Mouse (Mus musculus) gonadal fat pad, adult 2 months (tissue): Measurements from ENCODE around the gene Ankrd31. TPM values are rescaled to one million over a fixed set of nuclear protein-coding genes. Genes with fewer than 3 reads are reported as not detected.
"Not testable (repeated sequence)": the region's sequence is repeated elsewhere in the genome, so short reads cannot be mapped to it uniquely, and the experiment has no call there.

Experiments
- DNase-seq: peaks from one replicate; pipeline ENCODE4 v3.0.0-alpha.2; 2012; ENCODE audit warnings: low read depth
- polyA plus RNA-seq: library from polyadenylated mRNA; depleted of rRNA; stranded (reverse); fragments of >200 nt; gene quantifications from 2 replicates; pipeline ENCODE4 v1.2.3, GENCODE M21; 2012

The Ankrd31 gene
- polyA plus RNA-seq, 1 experiment = not detected

DNA sequence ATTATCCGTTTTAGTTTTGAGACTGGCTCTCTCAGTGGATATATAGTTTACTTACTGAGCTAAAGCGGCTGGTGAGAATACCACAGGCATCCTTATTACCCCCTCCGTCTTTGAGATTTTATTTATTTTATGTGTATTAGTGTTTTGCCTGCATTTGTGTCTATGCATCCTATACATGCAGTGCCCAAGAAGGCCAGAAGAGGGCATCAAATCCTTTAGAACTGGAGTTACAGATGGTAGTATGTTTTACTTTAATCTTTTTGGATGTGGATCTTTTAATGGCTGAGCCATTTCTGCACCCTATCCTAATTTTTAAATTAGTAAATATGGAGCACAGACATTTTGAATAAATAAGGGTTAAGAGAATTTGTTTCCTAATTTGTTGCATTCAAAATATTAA, 107.1 kb downstream of the Ankrd31 start:
- DNase-seq = no peak

GRCm38 (mm10) chr13:96859161-96859560, 111.1 kb downstream of the Ankrd31 start:
- no peak for DNase-seq

DNA sequence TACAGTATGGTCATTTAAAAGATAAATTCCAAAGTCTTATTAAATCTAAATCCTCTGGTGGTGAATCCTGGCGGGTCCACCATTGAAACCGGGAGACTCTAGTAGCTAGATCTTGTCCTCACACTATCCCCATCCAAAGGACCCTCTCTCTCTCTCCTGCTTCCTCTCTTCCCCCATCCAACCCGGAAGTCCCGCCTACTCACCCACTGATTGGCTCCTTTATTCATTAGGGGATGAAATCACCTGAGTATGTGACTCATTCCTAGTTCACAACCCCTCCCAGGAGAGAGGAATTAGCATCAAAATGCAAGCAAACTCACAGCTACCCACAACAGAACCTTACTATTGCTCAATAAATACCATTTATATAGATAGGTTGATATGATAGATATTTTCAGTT, 122.7 kb downstream of the Ankrd31 start:
- no peak for DNase-seq

DNA sequence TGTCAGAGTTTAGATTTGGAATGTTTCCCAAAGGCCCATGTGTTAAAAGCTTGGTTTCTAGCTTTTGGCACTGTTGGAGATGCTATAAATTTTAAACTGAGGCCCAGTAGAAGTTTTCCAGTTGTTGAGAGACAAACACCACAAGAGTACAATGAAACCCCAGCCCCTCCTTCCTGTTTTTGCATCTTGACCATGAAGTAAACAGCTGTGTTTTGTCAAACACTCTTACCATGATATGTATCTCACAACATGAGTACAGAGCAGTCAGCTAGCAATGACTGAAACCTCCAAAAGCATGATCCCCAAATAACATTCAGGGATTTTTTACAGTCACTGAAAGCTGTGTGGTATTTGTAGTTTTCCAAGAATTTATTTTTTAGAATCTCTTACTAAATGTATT, 126.0 kb downstream of the Ankrd31 start:
- no peak for DNase-seq

DNA sequence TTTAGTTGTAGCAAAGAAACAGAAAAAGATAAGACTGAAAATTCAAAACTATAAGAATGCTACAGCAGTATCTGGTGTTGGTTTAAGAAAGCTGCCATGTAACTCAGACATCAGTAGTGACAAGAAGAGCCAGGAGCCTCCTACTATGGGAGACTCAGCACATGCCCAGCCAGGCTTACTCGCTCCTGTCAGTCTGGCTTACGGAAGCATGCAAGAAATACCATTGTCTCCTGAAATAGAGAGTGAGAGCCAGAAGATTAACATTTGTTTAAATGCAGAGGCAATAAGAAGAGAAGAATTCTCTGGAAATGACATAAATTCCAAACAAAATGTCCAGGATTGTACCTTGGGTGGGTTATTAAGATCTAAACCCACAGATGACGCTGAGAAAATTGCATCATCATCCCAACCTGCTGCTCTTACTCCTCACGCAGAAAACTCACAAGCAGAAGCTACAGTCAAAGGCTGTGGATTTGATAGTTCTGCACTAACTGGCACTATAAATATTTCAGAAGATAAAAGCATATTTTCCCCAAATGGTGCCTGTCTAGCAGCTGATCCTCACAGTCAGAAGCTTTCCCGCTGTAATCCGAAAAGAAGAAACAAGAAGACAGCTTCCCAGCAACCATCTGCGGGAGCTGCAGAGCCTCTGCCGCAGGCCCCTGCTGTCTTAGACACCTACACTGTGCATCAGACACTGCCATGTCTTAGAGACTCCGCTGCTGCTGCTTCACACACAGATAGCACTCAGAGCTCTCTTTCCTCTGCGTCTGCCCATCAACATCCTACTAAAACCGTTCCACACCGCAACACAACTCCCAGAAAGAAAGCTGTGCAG, 130.4 kb downstream of the Ankrd31 start:
- DNase-seq = no peak

GRCm38 (mm10) chr13:96884534-96884933, 136.5 kb downstream of the Ankrd31 start:
- no peak for DNase-seq

DNA sequence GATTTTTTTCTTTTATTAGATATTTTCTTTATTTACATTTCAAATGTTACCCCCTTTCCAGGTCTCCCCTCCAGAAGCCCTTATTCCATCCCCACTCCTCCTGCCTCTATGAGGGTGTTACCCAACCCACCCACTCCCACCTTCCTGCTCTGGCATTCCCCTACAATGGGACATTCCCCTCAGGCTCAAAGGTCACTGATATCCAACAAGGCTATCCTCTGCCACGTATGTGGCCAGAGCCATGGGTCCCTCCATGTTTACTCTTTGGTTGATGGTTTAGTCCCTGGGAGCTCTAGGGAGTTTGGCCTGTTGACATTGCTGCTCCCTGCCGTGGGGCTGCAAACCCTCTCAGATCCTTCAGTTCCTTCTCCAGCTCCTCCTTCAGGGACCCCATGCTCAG, 141.9 kb downstream of the Ankrd31 start:
- DNase-seq = no peak

DNA sequence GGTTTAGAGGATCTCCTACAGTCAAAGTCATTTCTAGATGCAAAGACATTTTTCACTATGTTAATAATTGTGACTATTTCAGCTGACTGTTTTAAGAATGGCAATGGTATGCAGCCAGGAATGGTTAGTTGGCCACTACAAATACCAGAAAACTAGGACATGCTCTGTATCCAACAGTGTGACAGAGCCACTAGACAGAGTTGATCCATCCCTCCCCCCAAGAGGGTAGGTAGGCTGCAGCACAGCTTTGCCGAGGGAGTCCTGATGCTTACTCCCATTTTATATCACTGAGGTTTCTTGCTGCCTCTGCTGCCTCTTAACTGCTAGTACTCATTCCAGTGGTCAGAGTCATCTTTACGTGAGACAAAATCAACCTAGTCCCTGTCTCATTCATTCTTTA, 147.1 kb downstream of the Ankrd31 start:
- DNase-seq = no peak

DNA sequence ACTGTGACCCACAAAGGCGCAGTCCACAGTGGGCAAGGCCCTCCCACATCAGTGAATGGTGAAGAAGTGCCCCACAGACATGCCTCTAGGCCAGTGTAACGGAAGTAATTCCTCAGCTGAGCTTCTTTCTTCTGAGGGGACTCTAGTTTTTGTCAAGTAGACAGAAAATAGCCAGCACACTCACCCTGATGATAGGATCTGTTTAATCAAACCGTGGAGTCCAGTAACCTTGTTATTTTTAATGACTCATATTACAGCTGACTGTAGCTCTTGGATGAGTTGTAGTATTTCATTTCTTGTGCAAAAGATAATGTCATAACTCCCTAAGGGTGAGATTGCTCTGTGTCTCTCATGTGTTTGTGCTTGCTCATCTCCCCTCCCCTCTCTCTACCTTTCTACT, 158.6 kb downstream of the Ankrd31 start:
- peak; percentile 80 for DNase-seq

DNA sequence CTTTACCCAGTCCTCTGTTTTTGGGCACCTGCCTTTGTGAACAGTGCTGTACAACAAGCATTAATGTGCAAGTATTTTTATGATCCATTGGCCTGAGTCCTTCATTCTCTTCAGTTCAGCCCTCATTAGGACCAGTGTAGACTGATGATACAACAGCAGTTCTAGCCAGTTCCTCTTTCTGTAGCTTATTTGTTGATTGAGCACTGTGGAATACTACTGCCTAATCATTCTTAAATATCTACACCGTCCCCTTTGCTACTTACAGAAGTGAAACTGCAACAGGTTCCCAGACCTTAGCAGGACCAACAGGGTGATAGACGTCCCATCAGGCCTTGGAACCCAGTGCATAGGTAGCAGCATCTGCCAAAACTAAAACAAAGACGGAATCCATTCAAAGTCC, 163.1 kb downstream of the Ankrd31 start:
- no peak for DNase-seq

GRCm38 (mm10) chr13:96923134-96923533, 175.1 kb downstream of the Ankrd31 start:
- DNase-seq = not testable (repeated sequence)

GRCm38 (mm10) chr13:96923999-96924961, 176.2 kb downstream of the Ankrd31 start, which contains the start of gene Gcnt4:
Gene Gcnt4, plus strand, starts transcription at chr13:96924689.
- DNase-seq = no peak

DNA sequence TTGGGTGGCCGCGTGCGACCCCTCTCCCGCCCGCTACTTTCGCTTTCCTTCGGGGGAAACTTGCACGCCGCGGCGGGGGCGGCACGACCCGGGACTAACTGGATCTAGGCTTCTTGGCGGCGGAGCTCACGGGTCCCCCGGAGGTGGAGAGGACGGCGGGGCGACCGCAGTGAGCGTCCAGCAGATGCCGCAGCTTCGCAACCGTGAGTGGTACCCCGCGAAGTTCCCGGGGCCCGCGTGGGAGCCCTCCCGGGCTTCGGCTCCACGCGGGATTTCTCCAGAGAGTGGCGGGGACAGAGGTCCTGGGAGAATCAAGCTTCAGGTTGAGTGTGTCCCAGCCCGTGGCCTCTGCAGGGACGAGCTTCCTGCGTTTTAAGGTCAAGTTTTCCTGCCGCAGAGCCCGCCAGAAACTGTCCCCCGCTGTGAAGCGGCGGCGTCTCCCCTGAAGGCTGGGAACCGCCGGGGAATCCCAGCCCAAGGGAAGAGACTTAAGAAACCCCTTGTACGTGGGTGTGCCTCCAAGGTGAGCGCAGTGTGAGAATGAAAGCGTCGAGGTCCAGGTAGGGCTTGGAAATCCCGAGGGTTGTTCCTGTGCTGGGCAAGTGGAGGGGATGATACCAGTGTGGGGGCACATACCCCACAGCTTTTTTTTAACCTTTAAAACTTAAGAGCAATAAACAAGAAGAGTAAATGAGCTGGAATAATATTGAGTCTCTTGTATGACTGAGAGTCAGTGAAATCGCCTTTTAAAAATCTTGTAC, 177.1 kb downstream of the Ankrd31 start:
- no peak for DNase-seq

DNA sequence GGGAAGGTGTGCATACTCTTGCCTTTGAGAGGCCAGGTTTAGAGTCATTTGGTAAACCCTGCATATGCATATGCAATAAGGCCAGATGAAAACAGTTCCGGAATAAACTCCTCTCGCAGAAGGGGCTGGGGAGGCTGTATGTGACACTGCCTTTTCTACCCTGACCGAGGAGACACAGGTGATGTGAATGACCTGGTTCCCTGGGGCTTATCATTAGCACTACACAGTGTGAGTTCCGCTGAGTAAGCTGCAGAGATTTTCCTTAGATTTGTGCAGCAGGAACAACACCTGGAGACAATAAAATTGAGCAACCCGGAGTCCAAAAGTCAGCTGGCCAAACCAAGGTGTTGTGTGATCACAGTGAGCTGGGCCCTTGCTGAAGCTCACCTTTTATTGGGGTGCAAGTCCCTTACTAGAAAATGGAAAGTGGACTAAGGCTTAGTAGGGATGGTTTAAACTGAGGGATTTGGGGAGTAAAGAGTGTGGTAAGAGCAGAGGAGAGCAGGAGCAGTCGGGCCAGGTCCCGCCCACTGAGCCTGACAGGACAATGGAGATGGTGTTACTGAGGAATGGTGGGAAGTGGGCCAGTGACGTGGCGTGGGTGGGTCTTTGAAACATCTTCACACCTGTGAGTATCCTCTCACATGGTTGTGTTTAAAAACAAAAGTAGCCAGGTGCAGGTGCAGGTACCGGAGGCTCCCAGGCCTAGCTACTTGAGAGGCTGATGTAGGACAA, 178.1 kb downstream of the Ankrd31 start:
- DNase-seq = no peak

GRCm38 (mm10) chr13:96927781-96928180, 179.7 kb downstream of the Ankrd31 start:
- no peak for DNase-seq

DNA sequence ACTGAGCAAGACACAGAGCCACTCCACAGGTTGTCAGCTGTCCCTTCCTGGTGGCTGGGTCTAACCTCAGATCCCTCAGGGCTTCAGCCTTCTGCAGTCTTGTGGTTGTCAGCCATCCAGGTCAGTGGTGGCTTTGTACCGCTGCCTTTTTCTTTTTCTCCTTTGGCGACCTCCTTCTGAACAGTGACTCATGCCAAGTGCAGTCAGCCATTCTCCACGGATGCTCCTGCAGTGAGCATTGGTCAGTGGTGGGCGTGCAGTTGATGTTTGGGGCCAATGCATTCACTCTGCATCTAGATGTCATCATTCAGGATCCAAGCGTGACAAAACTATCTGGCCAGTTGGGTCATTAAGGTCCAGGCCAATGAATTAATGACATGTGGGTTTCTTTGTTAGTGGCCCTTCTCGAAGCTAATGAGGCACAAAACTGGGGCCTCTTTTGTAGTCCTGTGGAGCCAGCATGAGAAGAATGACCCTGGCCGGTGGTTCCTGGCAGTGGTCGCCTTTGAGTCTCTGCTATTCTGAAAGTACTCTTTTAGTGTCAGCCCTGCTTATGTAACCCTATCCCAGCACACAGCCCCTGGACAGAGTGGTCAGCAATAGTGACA, 180.5 kb downstream of the Ankrd31 start:
- DNase-seq = no peak

GRCm38 (mm10) chr13:96932745-96933144, 184.7 kb downstream of the Ankrd31 start:
- DNase-seq = no peak

DNA sequence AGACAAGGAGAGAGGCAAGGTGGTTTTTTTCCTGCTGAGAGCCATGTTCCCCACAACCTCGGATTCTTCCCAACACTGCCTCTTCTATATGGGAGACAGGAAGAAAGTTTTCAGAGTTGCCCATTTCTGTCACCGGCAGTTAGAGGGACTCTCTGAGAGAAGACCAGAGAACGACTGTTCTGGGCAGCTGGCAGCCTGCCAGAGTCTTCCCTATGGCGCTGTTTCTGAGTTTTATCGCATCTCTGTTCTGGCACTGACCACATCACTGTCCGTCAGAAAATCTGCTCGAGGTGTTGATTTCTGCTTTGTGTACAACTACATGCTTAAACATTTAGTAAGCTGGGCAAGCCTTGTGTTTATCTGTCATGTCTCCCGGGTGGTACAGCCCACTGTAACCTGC, 185.3 kb downstream of the Ankrd31 start:
- DNase-seq = no peak

- DNase-seq = peak; percentile 66
Measured at GRCm38 (mm10) chr13:96936173-96936777, 188.2 kb downstream of the Ankrd31 start.

DNA sequence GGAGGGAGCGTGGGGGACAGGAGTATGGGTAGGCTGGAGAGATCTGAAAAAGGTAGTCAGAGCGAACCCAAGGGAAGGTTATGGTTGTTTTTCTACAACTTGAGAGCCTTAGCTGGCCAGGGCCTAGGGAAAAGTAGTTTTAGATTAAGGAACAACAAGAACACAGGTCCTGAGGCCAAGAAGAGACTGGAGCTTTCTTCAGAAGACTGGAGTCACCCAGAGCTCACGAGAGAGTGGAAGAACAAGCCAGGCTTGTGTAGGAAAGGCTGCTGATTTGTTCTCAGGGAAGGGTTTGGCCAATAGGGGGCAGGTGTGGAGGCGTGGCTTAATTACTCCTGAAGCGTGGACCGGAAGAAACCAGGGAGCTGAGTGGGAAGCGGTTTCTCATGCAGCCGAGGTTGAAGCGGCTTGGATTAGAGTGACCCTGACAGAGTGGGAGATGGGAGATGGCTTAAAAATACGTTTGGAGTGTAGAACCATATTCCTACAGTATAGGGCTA, 189.0 kb downstream of the Ankrd31 start:
- peak; percentile 91 for DNase-seq
